Mouse (Mus musculus): ENCODE results near the gene Taar1. TPM values are rescaled to one million over a fixed set of nuclear protein-coding genes. Genes with fewer than 3 reads are reported as not detected.

Gene Taar1
- polyA plus RNA-seq (2015; fragmentation: Nextera tagmentation; extraction: Ambion mirVana) = not detected in 2 replicates

- 85% methylated on average over 4 of the region's 4 CpGs for WGBS
- H3K4me2 ChIP-seq (replicated peaks) = no peak within 1 kb of the TSS
- no peaks in the 10 kb centered on the region for H3K27me3 ChIP-seq (replicated peaks)
- H3K4me3 ChIP-seq (replicated peaks) = no peak within 1 kb of the TSS
- H3K4me1 ChIP-seq (replicated peaks) = no peaks in the 10 kb centered on the region
- no peak within 1 kb of the TSS for H3K27ac ChIP-seq
- H3K36me3 ChIP-seq = no peaks in the 10 kb centered on the region
- no peak for ATAC-seq
- no peak within 1 kb of the TSS for H3K9ac ChIP-seq
- no peaks in the 10 kb centered on the region for H3K9me3 ChIP-seq
Measured at GRCm38 (mm10) chr10:23920056-23920455, at the start of gene Taar1. TSS of gene Taar1 (plus strand) at chr10:23920356.

GRCm38 (mm10) chr10:23880695-23881094 is 39.5 kb upstream of the Taar1 start:
- WGBS = 90% methylated on average over 6 of the region's 6 CpGs
- no peak overlapping the region for H3K4me3 ChIP-seq (replicated peaks)
- no peaks in the 10 kb centered on the region for H3K27me3 ChIP-seq (replicated peaks)
- H3K36me3 ChIP-seq = no peaks in the 10 kb centered on the region
- H3K4me1 ChIP-seq (replicated peaks) = no peaks in the 10 kb centered on the region
- no peak overlapping the region for H3K4me2 ChIP-seq (replicated peaks)
- no peak for ATAC-seq
- no peak overlapping the region for H3K27ac ChIP-seq
- no peak overlapping the region for H3K9ac ChIP-seq
- no peaks in the 10 kb centered on the region for H3K9me3 ChIP-seq

GRCm38 (mm10) chr10:23884910-23885309 is 35.2 kb upstream of the Taar1 start:
- 77% methylated on average over 1 of the region's 1 CpGs for WGBS
- Histone ChIP-seq H3K36me3 (no peaks in the 10 kb centered on the region), H3K27me3 (replicated peaks) (no peaks in the 10 kb centered on the region), H3K9ac (no peak overlapping the region), H3K4me1 (replicated peaks) (no peaks in the 10 kb centered on the region), H3K27ac (no peak overlapping the region), H3K4me3 (replicated peaks) (no peak overlapping the region), H3K9me3 (no peaks in the 10 kb centered on the region), H3K4me2 (replicated peaks) (no peak overlapping the region)
- no peak for ATAC-seq

GRCm38 (mm10) chr10:23886060-23886459 is 34.1 kb upstream of the Taar1 start:
- Histone ChIP-seq H3K27ac (no peak overlapping the region), H3K4me2 (replicated peaks) (no peak overlapping the region), H3K9ac (no peak overlapping the region), H3K4me1 (replicated peaks) (no peaks in the 10 kb centered on the region), H3K27me3 (replicated peaks) (no peaks in the 10 kb centered on the region), H3K9me3 (no peaks in the 10 kb centered on the region), H3K36me3 (no peaks in the 10 kb centered on the region), H3K4me3 (replicated peaks) (no peak overlapping the region)
- ATAC-seq = no peak
- 79% methylated on average over 3 of the region's 3 CpGs for WGBS

- Histone ChIP-seq H3K27me3 (replicated peaks) (no peaks in the 10 kb centered on the region), H3K27ac (no peak overlapping the region), H3K4me3 (replicated peaks) (no peak overlapping the region), H3K4me1 (replicated peaks) (0 out of 2 replicates have a peak, but pooled peaks cover 4% of the 10 kb centered on the region), H3K9me3 (no peaks in the 10 kb centered on the region), H3K4me2 (replicated peaks) (no peak overlapping the region), H3K36me3 (no peaks in the 10 kb centered on the region), H3K9ac (no peak overlapping the region)
- 85% methylated on average over 1 of the region's 1 CpGs for WGBS
- ATAC-seq = no peak
Measured at GRCm38 (mm10) chr10:23892987-23893386, 27.2 kb upstream of the Taar1 start.

GRCm38 (mm10) chr10:23894601-23895349 is 25.4 kb upstream of the Taar1 start, which contains the start of gene Vnn1:
TSS of gene Vnn1 (plus strand) at chr10:23894688.
- Histone ChIP-seq H3K4me3 (replicated peaks) (peak within 1 kb of the TSS; percentile 30), H3K4me1 (replicated peaks) (0 out of 2 replicates have a peak, but pooled peaks cover 4% of the 10 kb centered on the region), H3K4me2 (replicated peaks) (peak within 1 kb of the TSS; percentile 74), H3K36me3 (no peaks in the 10 kb centered on the region), H3K9me3 (no peaks in the 10 kb centered on the region), H3K27ac (no peak within 1 kb of the TSS), H3K9ac (peak within 1 kb of the TSS; percentile 31; the same call in 1 of the 2 replicates), H3K27me3 (replicated peaks) (no peaks in the 10 kb centered on the region)
- peak; percentile 74; the same call in 1 of the 2 replicates for ATAC-seq
- 16% methylated on average over 21 of the region's 21 CpGs for WGBS

- H3K4me3 ChIP-seq (replicated peaks) = no peak overlapping the region
- H3K4me2 ChIP-seq (replicated peaks) = peak overlapping the region; percentile 74; the same call in 1 of the 2 replicates
- no peaks in the 10 kb centered on the region for H3K9me3 ChIP-seq
- no peaks in the 10 kb centered on the region for H3K36me3 ChIP-seq
- H3K9ac ChIP-seq = no peak overlapping the region
- H3K27ac ChIP-seq = no peak overlapping the region
- 65% methylated on average over 7 of the region's 7 CpGs for WGBS
- H3K4me1 ChIP-seq (replicated peaks) = 0 out of 2 replicates have a peak, but pooled peaks cover 4% of the 10 kb centered on the region
- no peak for ATAC-seq
- H3K27me3 ChIP-seq (replicated peaks) = no peaks in the 10 kb centered on the region
Measured at GRCm38 (mm10) chr10:23895376-23895775, 24.8 kb upstream of the Taar1 start.

- Histone ChIP-seq H3K4me3 (replicated peaks) (no peak overlapping the region), H3K4me2 (replicated peaks) (no peak overlapping the region), H3K27ac (no peak overlapping the region), H3K27me3 (replicated peaks) (no peaks in the 10 kb centered on the region), H3K9me3 (no peaks in the 10 kb centered on the region), H3K9ac (no peak overlapping the region), H3K36me3 (no peaks in the 10 kb centered on the region), H3K4me1 (replicated peaks) (no peaks in the 10 kb centered on the region)
- no peak for ATAC-seq
- 81% methylated on average over 3 of the region's 3 CpGs for WGBS
Measured at GRCm38 (mm10) chr10:23901119-23901518, 19.0 kb upstream of the Taar1 start.

GRCm38 (mm10) chr10:23905661-23906060 is 14.5 kb upstream of the Taar1 start:
- Histone ChIP-seq H3K9me3 (no peaks in the 10 kb centered on the region), H3K4me3 (replicated peaks) (no peak overlapping the region), H3K27me3 (replicated peaks) (no peaks in the 10 kb centered on the region), H3K9ac (no peak overlapping the region), H3K27ac (no peak overlapping the region), H3K4me1 (replicated peaks) (no peaks in the 10 kb centered on the region), H3K36me3 (no peaks in the 10 kb centered on the region), H3K4me2 (replicated peaks) (no peak overlapping the region)
- WGBS = 88% methylated on average over 1 of the region's 1 CpGs
- no peak for ATAC-seq

GRCm38 (mm10) chr10:23922468-23922867 is 2.3 kb downstream of the Taar1 start:
- no peaks in the 10 kb centered on the region for H3K4me1 ChIP-seq (replicated peaks)
- 28% methylated on average over 3 of the region's 3 CpGs for WGBS
- no peak overlapping the region for H3K4me2 ChIP-seq (replicated peaks)
- H3K36me3 ChIP-seq = no peaks in the 10 kb centered on the region
- H3K4me3 ChIP-seq (replicated peaks) = no peak overlapping the region
- no peak overlapping the region for H3K27ac ChIP-seq
- no peaks in the 10 kb centered on the region for H3K9me3 ChIP-seq
- no peak for ATAC-seq
- no peak overlapping the region for H3K9ac ChIP-seq
- no peaks in the 10 kb centered on the region for H3K27me3 ChIP-seq (replicated peaks)

GRCm38 (mm10) chr10:23923941-23924340 is 3.8 kb downstream of the Taar1 start:
- no peak overlapping the region for H3K9ac ChIP-seq
- no peaks in the 10 kb centered on the region for H3K4me1 ChIP-seq (replicated peaks)
- ATAC-seq = no peak
- no peaks in the 10 kb centered on the region for H3K27me3 ChIP-seq (replicated peaks)
- H3K9me3 ChIP-seq = no peaks in the 10 kb centered on the region
- WGBS = 83% methylated on average over 2 of the region's 2 CpGs
- H3K4me3 ChIP-seq (replicated peaks) = no peak overlapping the region
- no peaks in the 10 kb centered on the region for H3K36me3 ChIP-seq
- no peak overlapping the region for H3K4me2 ChIP-seq (replicated peaks)
- no peak overlapping the region for H3K27ac ChIP-seq

- Histone ChIP-seq H3K27ac (no peak overlapping the region), H3K27me3 (replicated peaks) (no peaks in the 10 kb centered on the region), H3K9me3 (no peaks in the 10 kb centered on the region), H3K9ac (no peak overlapping the region), H3K4me2 (replicated peaks) (no peak overlapping the region), H3K4me3 (replicated peaks) (no peak overlapping the region), H3K4me1 (replicated peaks) (no peaks in the 10 kb centered on the region), H3K36me3 (no peaks in the 10 kb centered on the region)
- 33% methylated on average over 4 of the region's 4 CpGs for WGBS
- no peak for ATAC-seq
Measured at GRCm38 (mm10) chr10:23937613-23938012, 17.5 kb downstream of the Taar1 start.

GRCm38 (mm10) chr10:23938312-23938711 is 18.2 kb downstream of the Taar1 start, which contains the start of gene Taar2:
TSS of gene Taar2 (plus strand) at chr10:23938572.
- Histone ChIP-seq H3K9ac (no peak within 1 kb of the TSS), H3K4me1 (replicated peaks) (no peaks in the 10 kb centered on the region), H3K27ac (no peak within 1 kb of the TSS), H3K36me3 (no peaks in the 10 kb centered on the region), H3K4me3 (replicated peaks) (no peak within 1 kb of the TSS), H3K9me3 (no peaks in the 10 kb centered on the region), H3K27me3 (replicated peaks) (no peaks in the 10 kb centered on the region), H3K4me2 (replicated peaks) (no peak within 1 kb of the TSS)
- WGBS = 49% methylated on average over 6 of the region's 6 CpGs
- ATAC-seq = no peak
